Mouse (Mus musculus) left cerebral cortex, postnatal 14 days (tissue): ENCODE measurements around the gene Ptbp2. TPM values are rescaled to one million over a fixed set of nuclear protein-coding genes. Genes with fewer than 3 reads are reported as not detected.

Experiments used
- DNase-seq, 2 experiments: peaks; one replicate each; pipeline ENCODE4 v3.0.0; 2021 to 2022; ENCODE audit warnings: low spot score in 2 of 2, mixed read lengths in 1 of 2
- intact Hi-C: fragments of 180-260 bp; cut with DNase I; formaldehyde crosslinking; loops from one replicate; pipeline ENCODE4 v1.15.1; 2025
- microRNA-seq, 2 experiments: library from miRNA; unstranded; fragments of <30 nt; microRNA quantifications; one replicate each; pipeline ENCODE4 v1.2.0; 2022
- total RNA-seq, 2 experiments: library from RNA; stranded (reverse); gene quantifications; 2 replicates each; pipeline ENCODE4 v1.2.3; 2021

The Ptbp2 gene
- total RNA-seq, 2 experiments from 2014 or later = 128 to 134 TPM

DNA sequence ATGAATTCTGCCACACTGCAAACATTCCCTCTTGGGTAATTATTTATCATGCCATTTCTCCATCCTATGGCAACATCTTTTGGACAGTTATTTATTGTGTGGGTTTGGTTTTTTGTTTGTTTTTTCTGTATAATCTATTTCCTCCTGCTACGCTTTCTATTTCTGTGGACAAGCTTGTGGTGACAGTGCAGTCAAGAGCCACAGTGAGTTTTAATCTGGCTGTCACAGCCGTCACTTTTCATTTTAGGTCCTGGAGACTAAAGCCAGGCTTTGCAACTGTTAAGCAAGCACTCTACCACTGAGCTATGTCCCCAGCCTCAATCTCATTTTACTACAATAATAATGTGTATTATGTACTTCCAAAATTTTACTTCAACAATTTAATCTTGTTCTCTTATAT is 54.4 kb downstream of the Ptbp2 start:
- intact Hi-C loops = no loop called here
- DNase-seq = no peak

DNA sequence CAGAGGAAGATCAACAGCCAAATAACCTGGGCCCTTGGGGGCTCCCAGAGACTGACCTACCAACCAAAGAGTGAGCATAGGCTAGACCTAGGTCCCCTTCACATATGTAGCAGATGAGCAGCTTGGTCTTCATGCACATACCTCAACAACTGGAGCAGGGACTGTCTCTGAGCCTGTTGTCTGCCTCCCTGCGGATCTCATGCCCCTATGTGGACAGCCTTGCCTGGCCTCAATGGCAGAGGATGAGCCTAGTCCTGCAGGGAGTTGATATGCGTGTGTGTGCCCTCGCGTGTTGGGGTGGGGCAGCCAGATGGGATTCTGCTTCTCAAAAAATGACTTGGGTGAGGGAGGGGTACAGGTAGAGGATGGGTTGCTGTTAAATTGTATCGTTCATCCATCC is 72.2 kb downstream of the Ptbp2 start:
- intact Hi-C loops = no loop called here
- DNase-seq = no peak

DNA sequence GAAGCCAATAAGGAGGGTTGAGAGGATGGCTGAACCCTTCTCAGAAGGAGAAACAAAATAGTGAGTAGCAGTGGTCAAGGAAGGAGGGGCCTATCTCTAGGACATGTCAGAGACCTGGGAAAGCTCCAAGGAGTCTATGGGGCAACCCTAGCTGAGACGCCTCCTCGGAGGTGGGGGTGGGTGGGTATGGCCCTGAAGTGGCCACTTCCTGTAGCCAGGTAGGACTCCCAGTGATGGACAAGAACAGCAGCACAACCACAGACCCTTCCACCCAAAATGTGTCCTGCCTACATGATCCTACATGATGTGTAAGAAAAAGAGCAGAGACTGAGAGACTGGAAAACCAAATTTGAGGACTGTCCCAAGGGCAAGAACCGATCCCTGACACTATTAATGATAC is 72.8 kb downstream of the Ptbp2 start:
- intact Hi-C loops = no loop called here
- no peak for DNase-seq

DNA sequence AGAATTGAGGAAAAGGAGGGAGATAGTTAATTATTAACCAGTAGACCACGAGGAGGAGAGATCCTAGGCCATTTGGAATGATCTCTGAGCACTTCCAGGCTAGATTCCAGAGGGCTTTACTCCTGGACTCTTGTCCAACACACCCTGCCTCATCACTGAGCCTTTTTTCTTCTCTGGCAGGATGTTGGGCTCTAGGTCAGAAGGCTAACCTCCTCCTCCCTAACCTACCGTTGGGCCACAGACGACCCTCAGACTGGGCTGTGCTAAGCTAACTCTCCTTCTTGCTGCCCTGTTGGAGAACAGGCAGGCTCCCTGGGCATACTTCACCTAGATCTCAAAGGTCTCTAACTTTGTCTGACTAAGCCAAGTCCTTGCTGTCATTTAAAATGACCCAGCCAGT is 82.8 kb downstream of the Ptbp2 start:
- intact Hi-C loops = no loop called here

DNA sequence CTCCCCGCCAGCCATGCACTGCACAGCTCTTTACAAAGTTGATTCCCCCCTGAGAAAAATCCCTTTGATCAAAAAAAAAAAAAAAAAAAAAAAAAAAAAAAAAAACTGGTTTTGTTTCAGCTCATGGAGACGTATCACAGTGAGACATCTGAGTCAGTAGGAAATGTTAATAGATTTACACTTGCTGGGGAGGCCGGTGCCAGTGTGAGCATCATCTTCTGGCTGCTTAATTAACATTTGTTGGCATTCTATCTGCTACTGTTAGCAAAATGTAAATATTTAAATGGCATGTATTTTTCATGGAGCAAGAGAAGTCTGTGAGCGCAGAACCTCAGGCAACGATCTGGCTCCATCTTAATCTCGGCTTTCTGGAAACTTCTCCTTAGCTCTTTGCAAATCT is 99.5 kb downstream of the Ptbp2 start:
- no peak for DNase-seq
- intact Hi-C loops = no loop called here

More for the DNA sequence above, 82.8 kb downstream of the Ptbp2 start:
- DNase-seq = no peak

Small RNA genes lying within 50 kb of the gene (microRNA-seq; reads per million reads assigned to microRNA genes)
- gene Gm24744 = 0 reads per million in 2 experiments
